Mouse (Mus musculus) layer of hippocampus, adult 2 months (tissue): ENCODE results near the gene Aktip. TPM values are rescaled to one million over a fixed set of nuclear protein-coding genes. Genes with fewer than 3 reads are reported as not detected.

Source experiments
- DNase-seq, 2 experiments: peaks; one replicate each; pipeline ENCODE4 v3.0.0; 2022; ENCODE audit warnings: low spot score in 2 of 2
- H3K27ac ChIP-seq: fragments of 200-600 bp; 2 replicates; pipeline ENCODE4 v1.8.1; 2022
- H3K4me3 ChIP-seq: fragments of 200-600 bp; 2 replicates; pipeline ENCODE4 v1.8.1; 2022; ENCODE audit warnings: mild to moderate bottlenecking
- CTCF ChIP-seq: fragments of 200-600 bp; conservative IDR thresholded peaks from 2 replicates; pipeline ENCODE4 v1.8.1; 2022; ENCODE audit warnings: antibody characterized with exemption, mild to moderate bottlenecking, moderate library complexity
- total RNA-seq, 2 experiments: library from RNA; stranded (reverse); gene quantifications; 2 replicates each; pipeline ENCODE4 v1.2.3; 2021

Gene Aktip
- total RNA-seq, 2 experiments from 2014 or later: 93.4 to 93.9 TPM

DNA sequence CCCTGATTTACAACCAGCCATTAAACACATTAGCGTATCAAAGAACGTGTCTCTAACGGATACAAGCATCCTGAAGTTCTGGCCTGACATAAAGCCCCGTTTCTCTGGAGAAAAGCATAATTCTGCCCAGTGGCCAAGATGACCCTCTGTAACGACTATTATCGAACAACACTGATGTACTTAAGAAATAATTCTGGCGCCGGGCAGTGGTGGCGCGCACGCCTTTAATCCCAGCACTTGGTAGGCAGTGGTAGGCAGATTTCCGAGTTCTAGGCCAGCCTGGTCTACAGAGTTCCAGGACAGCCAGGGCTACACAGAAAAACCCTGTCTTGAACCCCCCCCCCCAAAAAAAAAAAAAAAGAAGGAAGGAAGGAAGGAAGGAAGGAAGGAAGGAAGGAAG lies 65.1 kb downstream of the Aktip start:
- TF ChIP-seq CTCF: no peak
- H3K4me3 ChIP-seq: peak overlapping the region; percentile 51
- H3K27ac ChIP-seq: peak overlapping the region; percentile 92
- no peak for DNase-seq

DNA sequence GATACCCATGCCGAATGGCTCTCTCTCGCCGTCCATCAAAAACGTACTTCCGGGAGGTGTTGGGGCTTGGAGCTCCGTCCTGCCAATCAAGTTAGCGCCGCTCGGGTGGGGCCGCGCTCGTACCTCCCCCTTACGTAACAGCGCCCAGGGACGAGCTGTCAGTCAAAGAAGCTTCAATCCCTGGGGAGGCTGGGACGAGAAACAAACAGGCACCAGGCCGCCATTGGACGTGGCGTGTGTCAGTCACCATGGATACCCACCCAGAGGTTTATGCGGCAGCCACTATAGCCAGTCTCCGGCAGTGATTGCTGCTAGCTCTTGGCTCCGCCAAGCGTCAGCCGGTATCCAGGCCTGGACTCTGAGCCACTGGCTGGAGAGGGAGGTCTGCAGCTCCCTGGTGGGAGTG lies 65.7 kb downstream of the Aktip start:
- H3K27ac ChIP-seq: peak overlapping the region; percentile 92
- H3K4me3 ChIP-seq: peak overlapping the region; percentile 51
- DNase-seq: peak; percentile 100
- TF ChIP-seq CTCF: peak; percentile 62

DNA sequence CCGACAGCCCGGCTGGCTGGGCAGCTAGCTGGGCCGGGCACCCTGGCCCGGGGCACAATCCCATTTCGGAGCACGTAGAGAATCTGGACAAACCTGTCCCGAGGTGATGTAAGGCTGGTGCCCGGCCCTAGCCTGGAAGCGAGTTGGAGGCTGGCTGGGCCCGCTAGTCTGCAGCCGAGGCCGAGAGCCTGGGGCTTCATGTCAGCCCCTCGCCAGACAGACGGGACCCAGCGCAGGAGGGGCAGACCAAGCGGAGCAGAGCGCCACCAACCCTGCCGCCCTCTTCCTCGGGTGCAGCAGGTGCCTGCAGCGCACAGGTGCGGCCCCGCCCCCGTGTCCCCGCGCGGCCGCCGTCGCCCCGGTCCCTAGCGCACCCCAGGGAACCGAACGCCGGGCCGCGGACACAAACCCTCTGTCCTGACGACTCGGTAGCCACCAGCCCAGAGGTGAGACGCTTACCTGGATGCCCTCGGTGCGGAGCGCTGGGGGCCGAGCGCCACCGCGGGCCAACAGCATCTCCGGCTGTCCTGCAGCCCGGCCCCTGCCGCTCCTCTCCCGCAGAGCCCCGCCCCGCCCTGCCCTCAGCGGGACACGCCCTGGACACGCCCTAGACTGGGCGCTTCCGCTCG lies 66.2 kb downstream of the Aktip start:
- peak overlapping the region; percentile 92 for H3K27ac ChIP-seq
- TF ChIP-seq CTCF: no peak
- no peak for DNase-seq
- H3K4me3 ChIP-seq: peak overlapping the region; percentile 72

DNA sequence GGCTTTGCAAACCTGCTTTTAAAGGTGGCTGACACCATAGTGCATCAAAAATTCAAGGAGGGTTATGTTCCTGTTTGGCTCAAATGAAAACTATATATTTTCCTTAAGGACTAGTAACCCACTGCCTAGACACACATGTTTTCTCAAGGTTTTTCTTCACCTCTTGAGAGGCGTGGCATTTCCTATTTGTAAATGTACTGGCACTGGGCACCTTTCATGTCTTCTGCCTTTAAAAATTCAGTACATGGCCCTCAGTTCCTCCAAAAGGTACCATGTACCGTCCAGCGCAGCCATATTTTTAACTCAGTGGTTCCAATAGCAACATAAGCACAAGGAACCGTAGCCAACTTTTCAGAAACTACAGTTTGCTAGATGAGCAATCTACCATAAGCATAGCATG lies 67.0 kb downstream of the Aktip start:
- TF ChIP-seq CTCF: no peak

DNA sequence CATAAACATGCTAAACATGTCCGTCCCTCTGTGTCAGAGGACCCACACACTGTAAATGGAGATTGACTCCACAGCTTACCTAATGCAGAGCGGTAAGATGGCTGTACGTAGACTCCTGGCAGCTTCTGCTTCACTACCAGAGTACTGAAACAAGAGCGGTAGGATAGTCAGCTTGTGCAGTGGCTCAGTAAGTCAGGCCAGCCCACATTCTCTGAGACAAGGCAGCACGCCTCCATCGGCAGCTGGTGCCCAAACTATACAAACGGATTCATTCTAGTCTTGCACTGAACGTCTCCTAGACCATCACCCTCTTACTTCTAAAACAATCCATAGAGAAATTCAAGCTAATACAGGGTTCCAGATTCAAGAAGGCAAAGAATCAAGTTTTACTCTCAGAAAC lies 73.0 kb downstream of the Aktip start:
- no peak for TF ChIP-seq CTCF
- DNase-seq: peak; percentile 52 to 58
- Histone ChIP-seq H3K27ac (peak overlapping the region; percentile 52), H3K4me3 (no peak overlapping the region)

More for the DNA sequence above, 67.0 kb downstream of the Aktip start:
- Histone ChIP-seq H3K27ac (peak overlapping the region; percentile 92), H3K4me3 (peak overlapping the region; percentile 72)
- DNase-seq: no peak

DNA sequence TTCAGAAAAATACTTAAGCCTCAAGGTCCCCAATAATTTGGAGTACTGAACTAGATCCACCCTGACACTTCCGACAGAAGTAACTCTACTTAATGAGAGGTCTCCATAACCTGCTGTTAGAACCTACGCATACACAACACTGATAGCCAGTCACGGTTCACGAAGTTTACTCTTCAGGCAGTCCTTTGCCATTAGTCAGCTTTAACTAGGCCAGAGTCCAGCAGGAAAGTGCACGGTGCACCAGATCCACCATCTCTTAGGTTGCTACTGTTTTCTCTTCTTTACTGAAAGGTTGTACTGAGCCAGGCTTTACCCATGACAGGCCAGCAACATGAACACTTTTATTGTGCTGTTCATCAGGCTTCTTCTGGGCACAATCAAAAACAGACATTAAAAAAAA lies 75.5 kb downstream of the Aktip start:
- no peak for DNase-seq
- Histone ChIP-seq H3K4me3 (no peak overlapping the region), H3K27ac (no peak overlapping the region)
- TF ChIP-seq CTCF: no peak

DNA sequence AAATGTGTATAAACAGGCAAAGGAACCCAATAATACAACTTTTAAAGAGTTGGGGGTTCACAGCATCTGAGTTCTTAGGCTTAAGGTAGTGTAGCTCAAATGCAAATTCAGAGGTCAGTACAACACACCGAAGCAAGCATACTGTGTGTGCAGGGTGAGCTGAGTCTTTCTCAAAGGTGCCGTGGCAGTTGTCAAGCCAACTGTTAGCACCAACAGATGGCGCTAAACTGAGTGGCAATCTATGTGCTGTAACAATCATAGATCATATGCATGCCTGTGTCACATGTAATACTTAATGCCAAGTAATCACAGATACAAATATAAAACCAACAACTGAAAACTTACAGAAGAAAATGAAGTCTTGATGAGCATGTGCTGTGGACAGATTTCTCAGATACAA lies 81.6 kb downstream of the Aktip start:
- no peak for DNase-seq
- Histone ChIP-seq H3K27ac (no peak overlapping the region), H3K4me3 (no peak overlapping the region)
- TF ChIP-seq CTCF: peak; percentile 77

DNA sequence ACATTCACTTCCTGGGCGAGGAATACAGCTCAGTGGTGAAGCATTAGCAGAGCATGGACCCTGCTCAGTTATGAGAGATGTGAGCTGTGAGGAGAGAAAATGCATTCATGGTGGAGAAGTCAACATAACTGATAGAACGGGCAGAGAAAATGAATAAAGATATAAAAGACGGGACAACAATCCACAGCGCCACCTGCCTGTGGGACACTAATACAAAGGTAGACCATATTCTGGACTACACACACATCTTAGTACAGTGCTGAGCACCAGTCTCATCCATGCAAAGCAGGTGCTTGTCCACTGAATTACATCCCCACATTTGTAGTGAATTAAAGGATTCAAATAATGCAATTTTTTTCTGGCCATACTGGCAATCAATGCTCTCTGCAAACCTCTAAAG lies 82.2 kb downstream of the Aktip start:
- Histone ChIP-seq H3K4me3 (no peak overlapping the region), H3K27ac (no peak overlapping the region)
- no peak for DNase-seq
- peak; percentile 42 for TF ChIP-seq CTCF

DNA sequence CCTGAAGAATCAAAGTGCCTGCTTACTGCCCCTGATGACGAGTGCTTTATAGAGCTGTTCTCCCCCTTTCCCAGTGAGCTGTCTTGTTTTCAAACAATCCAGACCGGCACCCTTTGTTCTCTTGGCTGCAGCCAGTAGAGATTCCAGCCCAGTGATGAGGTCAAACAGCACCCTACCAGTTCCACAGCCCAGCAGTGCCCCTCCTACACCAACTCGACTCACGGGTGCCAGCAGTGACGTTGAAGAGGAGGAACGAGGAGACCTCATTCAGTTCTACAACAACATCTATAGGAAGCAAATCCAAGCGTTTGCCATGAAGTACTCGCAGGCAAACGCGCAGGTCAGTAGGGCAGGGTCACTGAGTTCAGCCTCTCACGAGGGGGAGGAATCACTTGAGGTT lies 84.9 kb downstream of the Aktip start:
- TF ChIP-seq CTCF: no peak
- no peak for DNase-seq
- Histone ChIP-seq H3K27ac (0 out of 2 replicates have a peak overlapping the region, but pooled peaks have one; percentile 8), H3K4me3 (no peak overlapping the region)

DNA sequence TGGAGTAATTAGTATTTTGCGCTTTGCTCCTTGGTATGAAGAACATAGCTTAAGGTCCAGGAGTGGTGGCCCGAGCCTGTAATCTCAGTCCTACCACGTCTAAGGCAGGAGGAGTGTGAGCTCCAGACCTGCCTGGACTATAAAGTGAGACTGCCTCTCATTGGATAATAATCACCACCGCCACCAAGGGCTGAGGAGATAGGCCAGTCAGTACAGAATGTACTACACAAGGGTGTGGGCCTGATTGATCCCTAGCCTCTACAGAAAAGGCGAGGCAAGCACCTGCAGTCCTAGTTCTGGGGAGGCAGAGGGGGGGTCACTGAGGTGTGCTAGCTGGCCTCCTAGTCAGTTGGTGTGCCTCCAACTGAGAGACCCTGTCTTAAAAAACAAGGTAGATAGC lies 85.3 kb downstream of the Aktip start:
- no peak for DNase-seq
- no peak for TF ChIP-seq CTCF
- Histone ChIP-seq H3K4me3 (no peak overlapping the region), H3K27ac (no peak overlapping the region)

DNA sequence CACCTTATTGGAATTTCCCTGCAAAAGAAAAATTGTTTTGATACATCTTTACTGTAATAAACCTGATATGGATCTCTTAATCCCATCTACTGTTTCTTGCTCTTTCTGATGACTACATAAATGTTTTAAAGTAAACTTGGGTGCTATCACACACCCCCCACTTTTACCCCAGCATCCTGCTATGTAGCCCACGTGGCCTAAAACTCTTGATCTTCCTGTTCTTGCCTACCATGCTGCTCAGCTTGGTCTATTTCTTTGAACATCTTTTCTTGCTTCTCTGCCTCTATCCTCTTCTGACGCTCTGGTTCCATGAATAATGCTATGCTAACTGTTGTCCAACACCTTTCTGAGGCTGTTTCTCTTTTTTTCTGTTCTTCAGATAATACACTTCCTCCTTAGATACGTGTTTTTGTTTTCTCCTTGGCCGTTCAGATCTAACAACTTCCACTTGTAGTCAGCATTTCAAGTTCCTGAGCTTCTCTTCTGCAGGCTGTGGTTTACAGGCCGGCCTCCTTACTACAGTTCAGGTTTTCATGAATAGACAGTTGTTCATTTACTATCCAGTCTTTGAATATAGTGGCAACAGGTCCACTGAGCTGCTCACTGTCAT lies 87.8 kb downstream of the Aktip start:
- no peak overlapping the region for H3K4me3 ChIP-seq
- TF ChIP-seq CTCF: no peak
- DNase-seq: no peak
- H3K27ac ChIP-seq: no peak overlapping the region

DNA sequence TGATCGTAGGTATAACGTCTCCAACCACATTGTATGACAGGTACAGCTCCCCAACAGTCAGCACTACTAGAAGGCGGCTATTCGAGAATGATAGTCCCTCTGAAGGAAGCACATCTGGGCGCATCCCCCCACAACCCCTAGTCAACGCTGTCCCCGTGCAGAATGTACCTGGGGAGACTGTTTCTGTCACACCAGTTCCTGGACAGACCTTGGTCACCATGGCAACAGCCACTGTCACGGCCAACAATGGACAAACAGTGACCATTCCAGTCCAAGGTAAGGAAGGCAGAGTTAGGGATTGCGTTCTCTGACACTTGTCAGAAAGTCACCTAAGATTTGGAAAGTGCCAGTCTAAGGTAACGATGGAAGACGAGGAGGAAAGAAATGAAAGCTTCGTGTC lies 93.5 kb downstream of the Aktip start:
- TF ChIP-seq CTCF: no peak

DNA sequence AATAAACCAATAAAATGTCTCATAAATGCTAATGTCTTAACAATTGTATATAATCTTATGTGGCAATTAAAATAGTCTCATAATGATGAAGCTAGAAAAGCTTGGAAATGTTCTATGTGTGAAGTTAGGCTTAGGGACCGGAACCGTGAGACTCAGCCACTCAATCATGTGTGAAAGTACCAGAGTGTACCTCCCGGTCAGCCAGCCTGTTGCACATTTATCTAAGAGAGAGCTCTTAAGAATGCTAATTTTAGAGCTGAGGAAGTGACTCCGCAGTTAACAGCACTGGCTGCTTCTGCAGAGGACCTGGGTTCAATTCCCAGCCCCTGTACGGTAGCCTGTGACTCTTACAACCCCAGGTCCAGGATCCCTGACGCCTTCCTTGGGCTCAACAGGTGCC lies 101.7 kb downstream of the Aktip start:
- DNase-seq: no peak
- Histone ChIP-seq H3K27ac (no peak overlapping the region), H3K4me3 (no peak overlapping the region)
- TF ChIP-seq CTCF: no peak

More for the DNA sequence above, 93.5 kb downstream of the Aktip start:
- Histone ChIP-seq H3K4me3 (no peak overlapping the region), H3K27ac (no peak overlapping the region)
- no peak for DNase-seq

DNA sequence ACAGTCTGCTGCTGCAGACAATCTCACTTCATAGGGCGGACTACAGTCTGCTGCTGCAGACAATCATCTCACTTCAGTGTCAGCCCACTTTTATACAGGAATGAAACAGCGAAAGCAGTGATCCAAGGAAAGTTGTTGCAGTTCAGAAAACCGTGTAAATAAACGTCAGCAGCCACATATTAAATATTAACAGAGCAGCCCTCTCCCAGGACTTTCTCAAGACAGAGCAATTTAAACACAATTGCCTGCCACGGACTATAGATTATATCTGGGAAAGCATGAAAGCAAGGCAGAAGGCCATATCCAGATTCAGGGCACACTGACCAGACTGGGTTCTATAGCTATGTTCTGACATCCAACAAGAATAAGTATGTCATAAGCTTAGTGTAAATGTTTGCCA lies 105.6 kb downstream of the Aktip start:
- DNase-seq: no peak
- no peak for TF ChIP-seq CTCF
- Histone ChIP-seq H3K27ac (no peak overlapping the region), H3K4me3 (no peak overlapping the region)
